Mouse (Mus musculus) c-Kit-positive CD71-positive TER-119-positive erythroid progenitor cells, embryonic 14.5 days (primary cell): Measurements from ENCODE around the gene Lias.

Source experiments
- DNase-seq: peaks from one replicate; pipeline ENCODE4 v3.0.0-alpha.2; 2013; ENCODE audit warnings: low spot score

Gene Lias

DNA sequence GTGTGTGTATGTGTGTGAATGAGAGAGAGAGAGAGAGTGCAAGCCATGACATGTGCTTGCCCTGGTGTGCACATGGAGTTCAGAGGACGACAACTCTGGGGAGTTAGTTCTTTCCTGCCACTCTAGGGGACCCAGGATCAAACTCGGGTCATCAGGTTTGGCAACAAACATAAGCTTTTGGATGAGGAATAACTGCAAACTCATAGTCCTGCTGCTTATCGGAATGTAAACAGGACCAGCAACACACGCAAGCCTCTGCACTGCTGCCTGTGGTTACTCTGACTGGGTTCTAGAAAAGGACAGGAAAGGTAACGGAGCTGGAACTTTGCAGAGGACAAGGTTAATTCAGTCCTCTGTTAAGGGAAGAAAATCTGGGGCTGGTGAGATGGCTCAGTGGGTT lies 34.0 kb downstream of the Lias start:
- no peak for DNase-seq

DNA sequence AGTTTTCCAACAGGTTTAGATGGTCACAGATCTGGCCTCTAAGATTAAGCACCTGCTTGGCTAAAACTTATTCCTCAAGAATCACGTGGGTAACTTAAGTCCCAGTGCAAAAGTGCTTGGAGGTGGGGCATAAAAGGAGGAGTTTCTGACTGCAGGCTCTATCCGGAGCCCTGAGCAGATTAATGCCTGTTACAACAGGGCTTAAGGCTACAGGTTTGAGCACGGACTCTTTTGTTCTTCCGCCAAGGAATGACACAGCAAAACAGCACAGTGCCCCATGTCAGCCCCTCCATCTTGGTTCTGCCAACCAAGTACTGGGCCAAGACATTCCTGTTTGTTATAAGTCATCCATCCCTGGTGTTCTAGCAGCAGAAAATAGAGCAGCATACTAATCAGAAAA lies 37.0 kb downstream of the Lias start:
- DNase-seq = no peak

DNA sequence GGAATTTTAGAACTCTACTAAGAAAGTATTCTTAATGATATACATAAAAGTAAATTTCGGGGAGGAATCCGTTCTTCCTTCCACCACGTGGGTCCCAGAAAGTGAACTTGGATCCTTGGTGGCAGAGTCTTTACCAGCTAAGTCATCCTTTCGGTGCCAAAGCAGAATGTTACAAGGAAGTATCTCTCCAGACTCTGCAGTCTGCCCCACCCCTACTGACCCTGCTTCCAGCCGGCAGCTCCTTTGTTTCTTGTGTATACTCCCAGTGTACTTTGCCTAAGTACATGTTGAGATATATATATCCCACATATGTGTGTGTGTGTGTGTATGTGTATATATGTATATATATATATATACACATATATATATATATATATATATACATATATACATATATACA lies 38.1 kb downstream of the Lias start:
- DNase-seq = no peak

DNA sequence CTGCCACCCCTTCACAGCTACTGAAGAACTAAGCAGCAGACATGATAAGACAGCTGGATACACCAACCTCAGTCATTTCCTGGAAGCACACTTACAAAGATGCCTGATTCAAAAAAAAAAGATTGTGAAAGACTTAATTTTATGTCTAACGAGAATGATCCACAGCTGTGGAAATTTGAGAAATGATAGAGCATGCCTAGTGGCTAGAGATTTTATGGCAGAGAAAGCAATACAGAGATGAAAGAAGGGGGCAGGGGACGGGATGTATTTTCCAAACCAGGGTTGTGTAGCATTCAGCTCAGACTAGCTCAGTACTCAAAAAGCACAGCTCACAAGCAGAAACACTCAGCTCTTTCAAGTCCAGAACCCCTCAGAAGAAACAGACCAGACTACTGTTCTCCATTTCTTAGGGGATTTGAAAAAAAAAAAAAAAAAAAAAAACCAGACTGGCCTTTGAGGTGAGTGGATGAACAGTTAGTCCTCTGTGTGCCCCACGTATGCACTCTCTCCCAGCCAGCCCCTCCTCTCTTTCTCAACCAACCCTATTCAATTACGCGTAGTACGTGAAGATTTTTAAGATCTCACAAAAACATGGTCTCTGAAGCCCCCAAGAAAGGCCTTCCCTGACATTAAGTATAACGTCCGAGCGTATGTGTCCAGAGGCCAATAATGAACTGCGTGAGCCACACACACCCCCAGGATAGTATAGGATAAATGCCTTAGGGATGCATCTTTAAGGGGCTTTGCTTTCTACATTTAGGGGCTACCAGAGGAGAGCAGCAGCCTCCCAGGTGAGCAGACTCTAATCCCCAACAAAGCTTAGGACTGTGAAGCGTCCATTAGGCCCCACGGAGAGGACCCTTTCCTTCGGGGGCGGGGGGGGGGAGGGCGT lies 43.4 kb downstream of the Lias start:
- DNase-seq = no peak

DNA sequence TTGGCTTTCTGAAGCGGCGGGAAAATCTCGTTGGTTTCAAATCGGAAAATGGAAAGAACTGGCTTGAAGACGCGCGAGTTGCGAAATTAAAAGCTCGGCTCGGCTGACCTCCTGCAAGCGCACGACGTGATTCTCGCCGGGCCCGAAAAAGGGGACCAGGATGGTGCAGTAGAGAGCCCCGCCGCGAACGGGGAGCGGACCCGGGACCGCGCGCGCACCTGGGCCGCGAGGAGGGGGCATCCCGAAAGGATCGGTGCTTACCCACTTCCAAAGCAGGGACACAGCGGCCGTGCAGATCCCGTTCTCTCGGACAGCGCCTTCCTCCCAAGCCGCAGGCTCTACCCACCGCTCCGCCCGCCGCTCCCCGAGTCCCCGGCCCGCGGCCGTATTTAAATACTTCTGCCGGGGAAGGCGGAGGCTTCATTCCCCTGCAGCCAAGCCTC lies 44.1 kb downstream of the Lias start:
- DNase-seq = no peak

DNA sequence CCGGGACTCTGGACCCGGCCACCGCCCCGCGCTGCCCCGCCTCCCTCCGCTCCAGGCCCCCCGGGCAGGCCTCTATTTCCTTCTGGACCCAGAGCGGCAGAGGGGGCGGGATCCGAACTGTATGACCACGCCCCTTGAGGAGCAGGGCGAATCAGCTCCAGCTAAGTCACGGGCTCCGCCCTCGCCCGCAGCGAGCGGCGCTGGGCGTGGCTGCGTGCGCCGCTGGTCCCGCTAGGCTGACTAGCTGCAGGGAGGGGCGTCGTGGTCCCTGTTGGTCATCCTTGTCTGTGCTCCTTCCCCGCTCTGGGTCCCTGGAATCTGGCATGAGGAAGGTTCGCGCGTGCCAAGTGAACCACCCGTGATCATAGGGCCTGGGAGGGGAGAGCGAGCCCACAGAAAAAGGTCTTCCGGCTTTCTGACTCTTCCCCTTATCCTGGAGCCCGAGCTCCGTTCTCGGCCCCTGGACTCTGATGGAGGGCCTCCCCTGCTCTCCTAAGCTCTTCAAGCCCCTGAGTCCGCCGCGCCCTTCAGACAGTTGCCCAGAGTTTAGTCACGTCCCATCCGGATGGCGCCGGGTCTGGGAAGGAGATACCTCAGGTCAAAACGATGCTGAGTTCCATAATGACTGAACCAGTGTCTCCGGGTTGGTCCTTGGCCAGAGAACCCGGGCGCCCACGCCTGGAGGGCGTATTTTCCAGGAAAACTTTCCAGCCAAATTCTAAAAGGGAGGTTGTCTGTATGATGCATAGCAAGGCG lies 44.7 kb downstream of the Lias start, which contains the start of gene Ugdh:
Ugdh (minus strand) TSS at position 144 of the 756 bp plus-strand sequence.
- peak; percentile 95 for DNase-seq

DNA sequence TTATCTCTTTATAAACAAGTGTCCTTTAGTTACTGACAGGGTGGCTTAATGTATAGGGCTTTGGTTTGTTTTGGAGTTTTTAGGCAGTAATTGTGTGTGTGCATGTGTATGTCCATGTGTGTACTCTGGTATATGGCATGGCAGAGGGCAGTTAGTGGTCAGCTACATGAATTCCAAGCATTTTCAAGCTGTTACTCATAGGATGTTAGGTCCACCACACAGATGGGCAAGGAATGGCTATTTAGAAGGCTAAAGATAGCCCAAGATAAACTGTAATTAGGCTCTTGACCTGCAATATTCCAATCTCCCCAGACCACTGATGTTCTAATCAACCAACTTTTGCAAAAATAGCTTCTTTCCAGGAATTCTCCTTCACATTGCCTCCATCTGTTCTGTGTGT lies 46.7 kb downstream of the Lias start:
- DNase-seq = no peak

DNA sequence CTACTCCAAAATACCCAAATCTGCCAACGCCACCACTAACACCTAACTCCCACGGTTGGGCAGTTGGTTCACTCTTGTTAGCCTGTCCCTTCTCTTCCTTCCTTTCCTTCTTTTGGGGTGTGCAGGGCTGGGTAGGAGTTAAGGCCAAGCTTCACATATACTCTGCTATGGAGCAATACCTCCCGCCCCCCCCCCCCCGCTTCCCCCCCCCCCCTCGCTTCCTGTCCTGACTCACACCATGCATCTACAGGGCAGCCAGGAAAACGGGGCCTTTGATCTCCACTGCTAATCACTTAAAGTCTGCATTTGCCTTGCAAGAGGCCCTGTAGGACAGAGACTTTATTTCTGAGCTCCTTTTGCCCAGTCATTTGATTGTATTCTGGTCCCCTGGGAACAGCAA lies 53.7 kb downstream of the Lias start:
- no peak for DNase-seq

DNA sequence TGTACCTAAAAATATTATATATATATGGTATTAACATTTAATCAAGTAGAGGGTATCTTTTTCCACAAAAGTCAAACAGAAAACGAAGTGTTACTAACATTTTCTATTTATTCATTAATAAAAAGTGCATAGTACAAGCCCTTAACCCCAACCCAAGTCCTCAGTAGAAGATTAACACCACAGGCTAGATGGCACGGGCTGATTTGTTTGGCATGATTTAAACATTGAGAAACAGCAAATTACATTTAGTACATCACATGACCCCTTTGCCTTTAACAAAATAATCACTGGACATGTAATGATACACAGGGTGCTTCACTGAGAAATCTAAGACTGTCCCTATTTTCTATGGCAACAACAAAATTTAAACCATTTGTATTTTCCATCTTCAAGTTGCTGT lies 55.5 kb downstream of the Lias start:
- no peak for DNase-seq

DNA sequence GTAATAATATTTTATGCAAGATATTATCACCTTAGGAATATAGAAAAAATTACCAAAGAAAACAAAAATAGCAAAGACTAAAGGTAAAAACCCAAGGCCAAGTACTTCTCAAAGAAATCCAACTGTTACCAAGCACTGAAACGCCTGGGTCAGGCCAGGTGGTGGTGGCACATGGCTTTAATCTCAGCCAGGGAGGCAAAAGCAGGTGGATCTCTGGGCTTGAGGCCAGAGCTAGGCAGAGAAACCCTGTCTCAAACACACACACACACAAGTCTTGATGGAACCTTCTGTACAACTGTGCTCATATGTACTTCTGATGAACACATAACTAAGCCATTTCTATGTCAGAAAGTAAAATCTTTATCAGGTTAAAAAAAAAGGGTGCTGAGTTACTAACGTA lies 56.5 kb downstream of the Lias start:
- DNase-seq = no peak

DNA sequence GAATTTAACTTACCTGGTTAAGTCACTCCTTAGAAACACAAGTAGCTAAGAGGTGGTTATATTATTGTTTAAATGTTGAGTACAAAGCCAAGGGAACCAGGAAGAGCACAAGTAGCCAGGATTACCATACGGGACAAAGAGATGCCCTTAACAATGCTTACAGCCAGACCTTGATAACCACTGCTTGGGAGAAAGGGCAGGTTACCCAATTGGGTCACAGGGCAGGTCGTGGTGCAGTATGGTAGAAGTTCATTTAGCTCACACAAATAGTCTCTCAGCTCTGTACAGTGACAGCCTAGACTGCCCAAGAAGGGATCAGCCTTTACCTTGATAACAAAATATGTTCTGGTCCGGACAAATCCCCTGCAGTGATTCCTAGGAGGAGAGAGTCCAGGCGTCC lies 57.6 kb downstream of the Lias start:
- DNase-seq = no peak

DNA sequence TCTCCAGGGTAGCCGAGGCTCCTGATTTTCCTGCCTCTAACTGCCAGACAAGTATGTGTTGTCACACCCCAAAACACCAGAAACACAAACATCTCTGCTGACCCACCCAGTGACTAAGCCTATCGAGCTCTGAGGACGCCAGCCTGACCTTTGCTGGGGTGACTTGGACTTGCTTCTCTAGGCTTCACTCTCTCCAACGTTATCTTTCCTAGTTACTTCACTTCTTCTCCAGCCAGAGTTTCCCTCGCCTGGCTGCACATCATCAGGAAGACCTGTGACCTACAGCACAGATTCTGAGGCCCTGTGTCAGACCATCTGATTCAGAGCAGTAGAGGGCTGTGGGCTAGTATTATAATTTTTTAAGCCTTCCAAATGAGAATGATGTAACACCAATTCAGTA lies 63.5 kb downstream of the Lias start:
- DNase-seq = no peak

DNA sequence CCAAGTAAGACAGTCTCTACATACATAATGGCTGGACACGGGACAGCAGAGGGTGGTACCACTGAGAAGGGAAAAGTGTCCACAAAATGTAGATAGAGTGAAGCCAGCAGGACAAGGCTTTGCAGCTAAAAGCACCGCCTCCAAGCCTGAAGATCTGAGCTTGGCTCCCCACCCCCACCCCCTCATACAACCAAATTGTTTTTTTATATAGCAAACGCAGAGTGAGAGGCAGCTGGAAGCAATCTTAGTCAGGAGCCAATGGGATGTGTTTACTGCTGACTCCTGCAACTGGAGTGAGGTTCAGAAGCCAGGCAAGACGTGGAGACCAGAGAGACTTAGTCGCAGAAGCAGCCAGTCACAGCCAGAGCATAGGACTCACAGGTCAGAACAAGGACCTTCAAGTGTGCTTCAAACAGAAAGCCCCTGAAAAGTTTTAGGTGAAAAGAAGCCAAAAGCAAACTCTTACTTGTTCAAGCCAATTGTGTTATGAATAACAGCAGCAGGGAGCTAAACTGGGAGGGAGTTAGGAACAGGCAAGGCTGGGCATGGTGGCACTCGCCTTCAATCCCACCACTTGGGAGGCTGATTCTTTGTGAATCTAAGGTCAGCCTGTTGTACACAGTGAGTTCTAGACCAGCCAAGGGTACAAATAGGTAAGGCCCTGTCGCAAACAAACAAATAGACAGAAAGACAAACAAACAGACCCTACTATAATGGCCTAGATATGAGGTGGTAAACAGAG lies 66.0 kb downstream of the Lias start:
- no peak for DNase-seq

DNA sequence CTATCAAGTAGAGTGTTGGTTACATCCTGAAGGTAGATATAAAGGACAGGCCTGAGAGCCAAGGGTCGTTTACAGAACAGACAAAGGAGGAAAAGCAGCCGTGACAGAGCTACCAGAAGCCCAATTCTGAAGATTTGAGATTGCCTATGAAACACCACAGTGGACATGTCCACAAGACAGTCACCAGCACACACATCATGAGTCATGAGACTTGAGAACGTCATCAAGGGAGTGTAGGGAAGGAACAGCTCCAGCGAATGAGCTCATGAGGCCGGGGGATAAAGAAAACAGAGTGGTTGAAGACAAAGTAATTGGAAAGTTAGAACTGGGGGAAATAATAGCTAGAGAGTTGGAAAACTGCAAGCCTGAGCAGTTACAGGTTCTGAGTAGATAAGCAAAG lies 66.5 kb downstream of the Lias start:
- DNase-seq = no peak

DNA sequence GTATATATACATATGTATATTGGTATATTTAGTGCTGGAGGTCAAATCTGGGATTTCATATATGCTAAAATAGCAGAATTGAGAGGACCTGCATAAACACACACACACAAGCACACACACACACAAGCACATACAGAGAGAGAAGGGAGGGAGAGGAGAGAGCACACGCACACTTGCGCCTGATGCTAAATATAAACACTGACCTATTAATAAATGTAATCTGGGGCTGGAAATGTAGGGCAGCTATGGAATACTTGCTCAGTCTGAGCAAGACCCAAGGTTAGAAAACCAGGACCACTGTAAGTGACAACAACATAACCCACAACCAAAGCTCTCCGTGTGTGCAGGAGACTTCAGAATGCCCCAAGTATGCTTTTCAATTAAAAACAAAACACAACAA lies 68.2 kb downstream of the Lias start:
- no peak for DNase-seq
